Mouse (Mus musculus) ES-E14 (cell line): ENCODE results near the gene Bmp15. TPM values are rescaled to one million over a fixed set of nuclear protein-coding genes. Genes with fewer than 3 reads are reported as not detected.

ENCODE experiments used
- DNase-seq: peaks from one replicate; pipeline ENCODE4 v3.0.0-alpha.2; 2013; ENCODE audit warnings: low read depth, low spot score
- H3K27ac ChIP-seq: 2 replicates; pipeline ENCODE4 v1.5.1; 2012; ENCODE audit warnings: low read depth, mild to moderate bottlenecking, low read length, moderate library complexity, mixed read lengths; ENCODE audit not compliant: poor library complexity, insufficient read depth, severe bottlenecking
- H3K36me3 ChIP-seq: 2 replicates; pipeline ENCODE4 v1.6.1; 2012; ENCODE audit warnings: mild to moderate bottlenecking, low read length, moderate library complexity, mixed read lengths; ENCODE audit not compliant: control insufficient read depth, poor library complexity, insufficient read depth, severe bottlenecking
- H3K4me1 ChIP-seq, 2 experiments: fragments of 150-350 bp in 1 of 2; sonication (generic) in 1 of 2; 2 replicates each; pipeline ENCODE4 v1.6.1; 2012; ENCODE audit warnings: low read length in 2 of 2, mild to moderate bottlenecking in 1 of 2, mixed read lengths in 1 of 2; ENCODE audit not compliant: control insufficient read depth in 2 of 2, insufficient read depth in 2 of 2, poor library complexity in 1 of 2
- H3K4me3 ChIP-seq, 2 experiments: fragments of 150-350 bp in 1 of 2; sonication (generic) in 1 of 2; 2 replicates each; pipeline ENCODE4 v1.5.1; 2012; ENCODE audit warnings: low read length in 2 of 2, low read depth in 1 of 2, mild to moderate bottlenecking in 1 of 2, mixed read lengths in 1 of 2; ENCODE audit not compliant: insufficient read depth in 1 of 2, poor library complexity in 1 of 2, severe bottlenecking in 1 of 2
- H3K9ac ChIP-seq: 2 replicates; pipeline ENCODE4 v1.6.1; 2012; ENCODE audit warnings: low read depth, mild to moderate bottlenecking, low read length, mixed read lengths; ENCODE audit not compliant: poor library complexity, insufficient read depth, severe bottlenecking
- H3K9me3 ChIP-seq: fragments of 150-350 bp; sonication (generic); 2 replicates; pipeline ENCODE4 v1.6.1; 2012; ENCODE audit warnings: low read depth, mild to moderate bottlenecking, low read length; ENCODE audit not compliant: control insufficient read depth, insufficient read depth
- CHD2 ChIP-seq: IDR thresholded peaks from 2 replicates; pipeline ENCODE4 v1.6.1; 2014; ENCODE audit warnings: mild to moderate bottlenecking, low read depth, low read length, inconsistent platforms
- HCFC1 ChIP-seq: IDR thresholded peaks from 2 replicates; pipeline ENCODE4 v1.6.1; 2012; ENCODE audit warnings: low read length, inconsistent platforms, borderline replicate concordance; ENCODE audit not compliant: insufficient read depth
- MAFK ChIP-seq: IDR thresholded peaks from 2 replicates; pipeline ENCODE4 v1.6.1; 2014; ENCODE audit warnings: mild to moderate bottlenecking, low read depth, low read length, inconsistent platforms; ENCODE audit not compliant: insufficient read depth
- ZC3H11A ChIP-seq: IDR thresholded peaks from 2 replicates; pipeline ENCODE4 v1.6.1; 2012; ENCODE audit warnings: low read depth, mild to moderate bottlenecking, inconsistent platforms, low read length, borderline replicate concordance
- ZNF384 ChIP-seq: IDR thresholded peaks from 2 replicates; pipeline ENCODE4 v1.6.1; 2012; ENCODE audit warnings: low read depth, low read length, inconsistent platforms
- in situ Hi-C, 2 experiments: fragments of 600-800 bp; cut with MboI; formaldehyde crosslinking; loops; one replicate each; pipeline ENCODE4 v1.15.1; 2025; ENCODE audit warnings: low sequenced_read_pairs in 2 of 2, inconsistent platforms in 1 of 2; ENCODE audit not compliant: unreplicated experiment in 2 of 2
- total RNA-seq: library from RNA; depleted of rRNA; stranded (reverse); fragments of 300-350 nt; gene quantifications from 2 replicates; pipeline ENCODE4 v1.2.3, GENCODE M21; 2012; rRNA removed

The Bmp15 gene
- 0.16 and 0.31 TPM in 2 replicates for total RNA-seq

GRCm38 (mm10) chrX:6320621-6321020 is at the start of gene Bmp15:
Gene Bmp15 (minus strand): TSS chrX:6320721.
- Histone ChIP-seq H3K4me1 (no peaks in the 10 kb centered on the region), H3K9me3 (no peaks in the 10 kb centered on the region), H3K9ac (no peak within 1 kb of the TSS; the same call in 1 of the 2 replicates), H3K4me3 (no peak within 1 kb of the TSS), H3K36me3 (no peaks in the 10 kb centered on the region), H3K27ac (no peak within 1 kb of the TSS)
- DNase-seq, result no peak
- in situ Hi-C loops, result no loop called here
- no peak for TF ChIP-seq MAFK
- no peak for TF ChIP-seq ZNF384
- no peak for TF ChIP-seq ZC3H11A
- no peak for TF ChIP-seq CHD2
- no peak for TF ChIP-seq HCFC1

GRCm38 (mm10) chrX:6368822-6369221 is 48.3 kb upstream of the Bmp15 start:
- no peak overlapping the region for H3K4me3 ChIP-seq
- in situ Hi-C loops, result no loop called here
- DNase-seq, result no peak
- no peaks in the 10 kb centered on the region for H3K36me3 ChIP-seq
- TF ChIP-seq CHD2 (no peak), ZNF384 (no peak), HCFC1 (no peak)
- H3K27ac ChIP-seq, result no peak overlapping the region
- no peaks in the 10 kb centered on the region for H3K4me1 ChIP-seq
- no peak overlapping the region for H3K9ac ChIP-seq
- H3K9me3 ChIP-seq, result no peaks in the 10 kb centered on the region

GRCm38 (mm10) chrX:6357503-6358114 is 37.1 kb upstream of the Bmp15 start:
- no peak overlapping the region for H3K27ac ChIP-seq
- no peaks in the 10 kb centered on the region for H3K4me1 ChIP-seq
- H3K9me3 ChIP-seq, result no peaks in the 10 kb centered on the region
- H3K4me3 ChIP-seq, result no peak overlapping the region
- TF ChIP-seq CHD2, result no peak
- TF ChIP-seq ZNF384, result no peak
- no peak for TF ChIP-seq HCFC1
- no peak for TF ChIP-seq MAFK
- TF ChIP-seq ZC3H11A, result no peak
- H3K9ac ChIP-seq, result no peak overlapping the region
- in situ Hi-C loops, result no loop called here
- H3K36me3 ChIP-seq, result no peaks in the 10 kb centered on the region
- DNase-seq, result no peak

- Histone ChIP-seq H3K4me3 (no peak overlapping the region), H3K27ac (no peak overlapping the region), H3K9me3 (no peaks in the 10 kb centered on the region), H3K36me3 (no peaks in the 10 kb centered on the region), H3K9ac (no peak overlapping the region), H3K4me1 (no peaks in the 10 kb centered on the region)
- DNase-seq, result no peak
- TF ChIP-seq ZC3H11A (no peak), ZNF384 (no peak), HCFC1 (no peak), MAFK (no peak)
- in situ Hi-C loops, result no loop called here
These were observed 36.4 kb upstream of the Bmp15 start for GRCm38 (mm10) chrX:6356876-6357275.
